Mouse (Mus musculus): ENCODE data around the gene Colq. TPM values are rescaled to one million over a fixed set of nuclear protein-coding genes. Genes with fewer than 3 reads are reported as not detected.

Colq gene
- polyA plus RNA-seq, 1 experiment from 2014 or later: 3.3 TPM

GRCm38 (mm10) chr14:31473297-31473696 is 117.8 kb downstream of the Colq start:
- H3K27ac ChIP-seq: no peak overlapping the region
- no peaks in the 10 kb centered on the region for H3K27me3 ChIP-seq
- peaks cover 5% of the 10 kb centered on the region; the same call in 1 of the 2 replicates for H3K36me3 ChIP-seq
- no peak overlapping the region for H3K9ac ChIP-seq
- H3K4me3 ChIP-seq: no peak overlapping the region
- H3K4me2 ChIP-seq (replicated peaks): no peak overlapping the region
- H3K4me1 ChIP-seq: no peaks in the 10 kb centered on the region
- ATAC-seq (ENCODE audit: low FRiP score, low read depth): no peak
- no peaks in the 10 kb centered on the region for H3K9me3 ChIP-seq
- 80% methylated on average over 2 of the region's 2 CpGs for WGBS

Other genes starting within 250 kb of the Colq start
- gene Sh3bp5, start 155.3 kb downstream of the Colq start, polyA plus RNA-seq (2015; fragmentation: Nextera tagmentation; extraction: Ambion mirVana): 53.2 and 57.8 TPM in 2 replicates
- 21.6 and 24.0 TPM in 2 replicates for gene Eaf1, start 96.9 kb downstream of the Colq start, polyA plus RNA-seq (2015; fragmentation: Nextera tagmentation; extraction: Ambion mirVana)
- 81.7 and 83.7 TPM in 2 replicates for gene Mettl6, start 96.3 kb downstream of the Colq start, polyA plus RNA-seq (2015; fragmentation: Nextera tagmentation; extraction: Ambion mirVana)
- gene Gm49387, start 49.5 kb upstream of the Colq start, polyA plus RNA-seq (2015; fragmentation: Nextera tagmentation; extraction: Ambion mirVana): 0.47 and 1.6 TPM in 2 replicates
- 30.4 and 33.1 TPM in 2 replicates for gene Btd, start 49.7 kb upstream of the Colq start, polyA plus RNA-seq (2015; fragmentation: Nextera tagmentation; extraction: Ambion mirVana)
- gene Hacl1, start 49.9 kb upstream of the Colq start, polyA plus RNA-seq (2015; fragmentation: Nextera tagmentation; extraction: Ambion mirVana): 15.3 and 15.7 TPM in 2 replicates
- gene Ankrd28, start 239.3 kb upstream of the Colq start, polyA plus RNA-seq (2015; fragmentation: Nextera tagmentation; extraction: Ambion mirVana): 8.0 and 9.6 TPM in 2 replicates

All from limb, embryonic 13.5 days (tissue).